Mouse (Mus musculus): ENCODE results near the gene Acsf2.
A peak's percentile ranks its signal among the peaks of the same experiment; 100 is the strongest.
"Not testable (repeated sequence)": the region's sequence is repeated elsewhere in the genome, so short reads cannot be mapped to it uniquely, and the experiment has no call there.

Acsf2 gene

GRCm38 (mm10) chr11:94601321-94602281 lies at the start of gene Acsf2:
Gene Acsf2 (minus strand): TSS chr11:94601871.
- peak; percentile 38 to 60 for DNase-seq (ENCODE audit: low read depth in 2 of 2, low spot score in 2 of 2)

- DNase-seq (ENCODE audit: low read depth in 2 of 2, low spot score in 2 of 2): not testable (repeated sequence)
These were observed 49.6 kb upstream of the Acsf2 start for GRCm38 (mm10) chr11:94651241-94651640.

GRCm38 (mm10) chr11:94646457-94646856 lies 44.8 kb upstream of the Acsf2 start:
- DNase-seq (ENCODE audit: low read depth in 2 of 2, low spot score in 2 of 2): no peak

GRCm38 (mm10) chr11:94644461-94645219 lies 43.0 kb upstream of the Acsf2 start:
- no peak for DNase-seq (ENCODE audit: low read depth in 2 of 2, low spot score in 2 of 2)

- DNase-seq (ENCODE audit: low read depth in 2 of 2, low spot score in 2 of 2): no peak
These were observed 32.8 kb upstream of the Acsf2 start for GRCm38 (mm10) chr11:94634431-94634830.

GRCm38 (mm10) chr11:94632988-94633387 lies 31.3 kb upstream of the Acsf2 start:
- DNase-seq (ENCODE audit: low read depth in 2 of 2, low spot score in 2 of 2): no peak

- DNase-seq (ENCODE audit: low read depth in 2 of 2, low spot score in 2 of 2): no peak
These were observed 30.3 kb upstream of the Acsf2 start for GRCm38 (mm10) chr11:94631969-94632368.

GRCm38 (mm10) chr11:94630199-94631011 lies 28.7 kb upstream of the Acsf2 start:
- DNase-seq (ENCODE audit: low read depth in 2 of 2, low spot score in 2 of 2): peak in 1 of 2 experiments; percentile 16

- DNase-seq (ENCODE audit: low read depth in 2 of 2, low spot score in 2 of 2): no peak
These were observed 28.2 kb upstream of the Acsf2 start for GRCm38 (mm10) chr11:94629884-94630198.

GRCm38 (mm10) chr11:94629199-94629883 lies 27.7 kb upstream of the Acsf2 start, which contains the start of gene Lrrc59:
Gene Lrrc59 (plus strand): TSS chr11:94629767.
- DNase-seq (ENCODE audit: low read depth in 2 of 2, low spot score in 2 of 2): peak; percentile 96

GRCm38 (mm10) chr11:94622162-94622561 lies 20.5 kb upstream of the Acsf2 start:
- no peak for DNase-seq (ENCODE audit: low read depth in 2 of 2, low spot score in 2 of 2)

GRCm38 (mm10) chr11:94621458-94621852 lies 19.8 kb upstream of the Acsf2 start:
- DNase-seq (ENCODE audit: low read depth in 2 of 2, low spot score in 2 of 2): peak in 1 of 2 experiments; percentile 21

- DNase-seq (ENCODE audit: low read depth in 2 of 2, low spot score in 2 of 2): no peak
These were observed 19.2 kb upstream of the Acsf2 start for GRCm38 (mm10) chr11:94620766-94621457.

GRCm38 (mm10) chr11:94617646-94618045 lies 16.0 kb upstream of the Acsf2 start:
- DNase-seq (ENCODE audit: low read depth in 2 of 2, low spot score in 2 of 2): no peak

- no peak for DNase-seq (ENCODE audit: low read depth in 2 of 2, low spot score in 2 of 2)
These were observed 13.8 kb upstream of the Acsf2 start for GRCm38 (mm10) chr11:94615494-94615893.

GRCm38 (mm10) chr11:94614603-94615002 lies 12.9 kb upstream of the Acsf2 start:
- no peak for DNase-seq (ENCODE audit: low read depth in 2 of 2, low spot score in 2 of 2)

- no peak for DNase-seq (ENCODE audit: low read depth in 2 of 2, low spot score in 2 of 2)
These were observed 9.4 kb upstream of the Acsf2 start for GRCm38 (mm10) chr11:94610744-94611740.

- DNase-seq (ENCODE audit: low read depth in 2 of 2, low spot score in 2 of 2): no peak
These were observed 785 bp upstream of the Acsf2 start for GRCm38 (mm10) chr11:94602356-94602955.
